Mouse (Mus musculus): ENCODE results near the gene Samhd1.

Samhd1 gene

DNA sequence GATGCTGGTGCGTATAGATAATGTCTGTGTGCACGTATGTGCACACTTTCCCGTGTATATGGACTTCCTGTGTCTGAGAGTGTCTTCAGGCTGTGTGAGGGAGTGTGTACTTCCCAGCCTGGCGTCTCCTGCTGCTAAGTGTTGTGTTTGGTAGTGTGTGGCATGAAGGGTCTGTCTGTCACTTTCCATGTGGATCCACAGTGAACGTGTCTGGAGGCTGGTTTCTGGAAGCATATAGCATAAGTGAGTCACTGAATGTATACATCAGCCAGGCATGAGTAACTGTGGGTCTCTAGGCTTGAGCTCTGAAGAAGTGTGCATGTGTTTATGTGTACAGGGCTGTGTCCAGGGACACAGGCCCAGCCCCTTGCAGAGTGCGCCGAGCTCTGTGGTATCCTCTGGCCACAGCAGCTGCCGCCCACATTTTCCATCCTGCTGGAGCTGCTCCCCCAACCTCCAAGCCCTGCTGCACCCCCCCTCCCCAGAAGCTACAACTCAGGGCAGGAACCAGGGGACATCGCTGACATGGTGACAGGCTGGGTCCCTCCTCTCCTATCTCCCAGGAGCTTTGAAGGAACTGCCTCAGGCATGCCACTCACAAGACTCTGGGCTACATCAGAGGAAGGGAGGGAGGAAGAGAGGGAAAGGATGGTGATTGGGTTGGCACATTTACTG, 61.5 kb downstream of the Samhd1 start:
- DNase-seq (ENCODE audit: low read depth, low spot score), result no peak

DNA sequence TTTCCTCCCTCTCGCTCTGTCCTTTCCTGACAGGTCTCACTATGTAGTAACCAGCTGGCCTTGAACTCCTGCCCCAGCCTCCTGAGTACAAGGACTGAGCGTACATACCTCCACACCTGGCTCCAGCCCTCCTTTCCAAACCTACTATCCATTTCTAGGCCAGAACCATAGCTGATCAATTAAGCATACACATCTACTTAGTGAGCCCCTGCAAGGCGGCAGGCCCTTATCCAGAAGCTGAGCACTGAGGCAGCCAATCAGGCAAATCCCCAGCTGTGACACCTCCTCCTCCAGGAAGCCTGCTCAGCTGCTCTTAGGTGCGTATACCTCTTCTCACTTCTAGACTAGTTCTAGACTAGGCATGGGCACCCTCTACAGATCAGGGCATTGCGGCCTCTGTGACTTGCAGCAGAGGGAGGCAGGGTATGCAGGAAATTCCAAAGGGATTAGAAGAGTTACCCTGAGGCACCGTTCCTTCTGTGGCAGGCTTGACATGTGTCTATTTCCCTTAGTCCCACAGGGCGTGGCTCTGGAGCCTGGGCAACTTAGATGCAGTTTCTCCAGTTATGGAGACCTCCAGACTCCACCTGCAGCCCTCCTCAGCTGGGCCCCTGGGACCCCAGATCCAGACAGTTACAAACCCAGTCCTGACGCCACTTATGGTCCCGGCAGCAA, 62.6 kb downstream of the Samhd1 start:
- DNase-seq (ENCODE audit: low read depth, low spot score), result no peak

DNA sequence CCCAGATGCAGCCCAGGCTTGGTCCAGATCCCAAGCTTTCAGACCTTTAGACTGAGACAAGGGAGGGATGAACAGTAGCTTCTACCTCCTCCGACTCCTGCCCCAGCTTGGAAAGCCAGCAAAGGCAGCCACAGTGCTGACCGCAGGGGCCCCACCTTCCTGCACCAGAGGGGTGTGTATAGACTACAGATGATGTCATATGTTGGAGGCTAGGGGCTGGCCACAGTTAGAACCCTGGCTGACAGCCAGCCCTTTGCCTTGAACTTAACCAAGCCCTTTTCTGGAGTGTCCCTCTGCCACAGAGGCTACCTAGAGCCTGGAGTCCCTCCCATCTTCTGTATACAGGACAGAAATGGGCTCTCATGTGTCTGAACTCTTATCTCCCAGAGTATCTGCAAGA, 63.5 kb downstream of the Samhd1 start:
- DNase-seq (ENCODE audit: low read depth, low spot score), result no peak

GRCm38 (mm10) chr2:157070365-157070764, 64.7 kb downstream of the Samhd1 start:
- no peak for DNase-seq (ENCODE audit: low read depth, low spot score)

- no peak for DNase-seq (ENCODE audit: low read depth, low spot score)
These were observed 65.2 kb downstream of the Samhd1 start for GRCm38 (mm10) chr2:157069755-157070315.

DNA sequence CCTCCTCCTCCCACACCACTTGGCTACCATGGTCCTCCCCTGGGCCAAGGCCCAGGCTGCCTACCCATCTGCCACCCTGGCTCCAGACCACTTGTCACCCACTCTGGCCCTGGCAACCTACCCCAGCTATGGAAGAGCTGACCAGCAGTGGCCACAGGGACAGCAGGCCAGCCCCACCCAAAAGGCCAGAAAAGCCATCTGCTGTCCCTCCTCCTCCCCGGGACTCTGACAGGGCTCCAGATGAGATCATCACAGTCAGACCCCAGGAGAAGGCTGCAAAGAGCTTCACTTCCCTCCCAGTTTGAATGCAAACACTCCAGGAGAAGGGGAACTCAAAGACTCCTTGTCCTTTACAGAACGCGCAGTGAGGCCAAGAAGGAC, 65.7 kb downstream of the Samhd1 start:
- no peak for DNase-seq (ENCODE audit: low read depth, low spot score)

- no peak for DNase-seq (ENCODE audit: low read depth, low spot score)
These were observed 66.2 kb downstream of the Samhd1 start for GRCm38 (mm10) chr2:157068701-157069354.

DNA sequence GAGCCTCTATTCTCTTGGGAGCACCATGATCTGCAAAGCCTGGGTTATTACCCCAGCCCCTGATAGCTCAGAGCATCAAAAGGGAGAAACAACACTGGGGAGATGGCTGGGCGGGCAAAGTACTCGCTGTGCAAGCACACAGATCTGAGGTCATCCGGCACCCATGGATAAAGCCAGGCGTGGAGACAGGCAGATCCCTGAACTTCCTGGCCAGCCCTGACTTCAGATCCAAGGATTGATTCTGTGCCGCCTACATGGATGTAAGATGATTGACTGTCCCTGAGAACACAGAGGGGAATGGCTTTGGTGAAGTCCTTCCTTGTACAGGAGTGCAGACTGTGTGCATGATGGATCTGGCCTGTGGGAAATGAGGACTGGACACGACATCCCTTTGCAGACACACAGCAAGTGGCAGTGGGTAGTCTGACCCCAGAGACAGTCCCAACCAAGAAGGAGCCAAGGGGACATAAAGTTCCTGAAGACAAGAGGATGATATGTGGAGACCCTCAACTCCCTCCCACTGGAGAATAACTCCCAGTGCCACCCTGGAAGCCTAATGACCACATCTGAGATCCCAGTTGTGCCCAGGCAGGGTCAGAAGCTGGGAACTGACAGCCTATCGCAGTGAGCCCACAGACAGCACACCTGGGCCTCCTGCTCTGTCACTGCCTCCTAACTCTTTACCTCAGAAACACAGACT, 68.2 kb downstream of the Samhd1 start:
- no peak for DNase-seq (ENCODE audit: low read depth, low spot score)

DNA sequence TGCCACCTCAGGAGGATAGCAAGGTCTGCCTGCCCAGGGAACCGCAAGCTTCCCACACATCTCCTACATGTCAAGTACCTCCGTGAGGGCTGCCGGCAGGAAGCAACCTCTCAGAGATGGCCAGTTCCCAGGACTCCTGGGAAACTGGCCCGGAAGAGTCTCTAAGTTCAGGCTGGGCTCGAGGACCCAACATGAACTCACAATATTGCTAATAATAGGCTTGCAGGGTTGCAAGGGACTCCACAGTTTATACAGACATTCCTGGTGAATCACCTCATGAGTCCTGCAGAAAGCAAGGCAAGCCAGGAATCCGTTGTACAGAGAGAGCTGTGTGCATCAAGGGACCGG, 69.2 kb downstream of the Samhd1 start:
- DNase-seq (ENCODE audit: low read depth, low spot score), result no peak

- no peak for DNase-seq (ENCODE audit: low read depth, low spot score)
These were observed 69.8 kb downstream of the Samhd1 start for GRCm38 (mm10) chr2:157064978-157065878.

DNA sequence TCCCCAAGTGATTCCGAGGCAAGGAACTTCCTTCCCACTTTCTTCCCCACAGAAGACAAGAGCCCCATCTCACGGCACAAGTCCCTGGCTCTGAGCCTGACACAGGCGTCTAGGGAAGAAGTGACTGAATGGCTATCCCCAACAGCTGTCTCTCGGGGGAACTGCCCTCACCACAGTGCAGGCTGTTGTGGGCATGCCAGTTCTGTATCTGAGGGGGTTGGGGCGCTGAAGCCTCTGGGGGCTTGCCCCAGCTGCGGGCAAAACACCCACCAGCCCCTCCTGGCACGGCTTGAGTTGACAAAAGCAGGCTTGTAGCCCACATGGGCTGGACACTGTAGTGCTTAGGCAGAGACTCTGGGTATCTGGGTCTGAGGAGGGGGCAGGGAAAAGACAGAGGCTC, 70.9 kb downstream of the Samhd1 start:
- no peak for DNase-seq (ENCODE audit: low read depth, low spot score)

DNA sequence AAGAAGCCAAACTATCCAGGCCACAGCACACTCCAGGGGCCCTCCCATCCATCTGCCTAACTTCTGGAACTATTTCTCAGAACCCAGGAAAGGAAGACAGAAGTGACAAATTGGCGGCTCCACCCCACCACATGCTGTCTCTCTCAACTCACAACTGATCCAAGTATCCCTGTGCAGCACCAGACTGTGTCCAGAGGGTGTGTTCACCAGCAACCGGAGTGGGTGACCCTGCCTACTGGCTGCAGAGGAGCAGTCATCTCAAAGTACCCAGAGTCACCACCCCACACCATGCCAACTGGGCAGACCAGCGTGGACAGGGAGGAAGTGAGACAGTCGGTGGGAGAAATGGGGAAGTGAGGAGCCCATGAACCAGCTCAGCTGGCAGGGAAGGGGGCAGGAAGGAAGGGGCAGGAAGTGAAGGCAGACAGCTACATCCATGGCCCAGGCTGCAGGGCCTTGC, 71.8 kb downstream of the Samhd1 start:
- no peak for DNase-seq (ENCODE audit: low read depth, low spot score)

GRCm38 (mm10) chr2:157060557-157061305, 74.3 kb downstream of the Samhd1 start:
- no peak for DNase-seq (ENCODE audit: low read depth, low spot score)

- no peak for DNase-seq (ENCODE audit: low read depth, low spot score)
These were observed 75.0 kb downstream of the Samhd1 start for GRCm38 (mm10) chr2:157060037-157060436.

DNA sequence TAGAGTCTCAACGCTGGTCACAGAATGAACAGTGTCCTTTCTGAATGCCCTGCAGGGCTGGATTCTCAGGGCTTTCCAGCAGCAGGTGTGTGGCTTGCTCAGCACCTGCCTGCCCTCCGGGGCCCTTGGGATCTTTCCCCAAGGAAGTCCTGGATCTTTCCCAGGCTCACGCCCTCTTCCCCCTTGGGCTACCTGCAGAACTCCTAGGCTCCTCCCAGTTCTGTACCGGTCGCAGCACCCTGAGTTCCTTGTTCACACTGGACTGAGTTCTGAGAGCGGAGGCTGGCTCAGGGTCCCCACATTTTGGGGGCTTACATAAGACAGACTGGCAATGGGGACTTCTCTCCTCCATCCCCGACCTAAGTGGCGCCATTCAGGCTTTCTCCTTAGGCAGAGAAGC, 75.9 kb downstream of the Samhd1 start:
- no peak for DNase-seq (ENCODE audit: low read depth, low spot score)

DNA sequence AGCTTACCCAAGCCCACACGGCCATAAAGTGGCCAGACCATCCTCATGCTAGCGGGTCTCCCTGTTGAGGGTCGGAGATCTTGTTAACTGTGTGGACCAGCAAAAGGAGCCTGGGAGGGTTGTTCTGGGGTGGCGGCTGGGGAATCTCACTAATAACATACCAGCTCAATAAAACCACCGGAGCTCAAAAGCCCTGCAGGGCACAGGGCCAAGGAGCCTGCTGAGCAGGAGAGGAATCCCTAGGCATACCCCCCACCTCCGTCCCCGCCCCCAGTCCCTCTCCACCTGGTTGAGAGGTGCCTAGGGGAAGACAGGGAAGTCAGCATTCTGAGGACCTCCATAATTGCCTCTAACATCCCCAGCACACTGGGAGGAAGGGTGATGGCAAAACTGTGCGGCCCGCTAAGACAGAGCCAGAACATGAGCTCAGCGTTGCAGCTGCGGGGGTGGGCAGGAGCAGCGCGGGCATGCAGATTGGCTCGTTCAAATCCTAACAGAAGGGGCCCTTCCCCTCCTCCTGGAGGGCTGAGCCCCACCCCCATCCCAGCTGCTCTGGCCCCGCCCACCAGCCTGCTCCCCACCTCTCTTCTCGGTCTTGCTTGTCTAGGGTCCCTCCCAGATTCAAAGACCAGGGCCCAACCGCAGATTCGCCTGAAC, 76.6 kb downstream of the Samhd1 start:
- peak; percentile 83 for DNase-seq (ENCODE audit: low read depth, low spot score)

DNA sequence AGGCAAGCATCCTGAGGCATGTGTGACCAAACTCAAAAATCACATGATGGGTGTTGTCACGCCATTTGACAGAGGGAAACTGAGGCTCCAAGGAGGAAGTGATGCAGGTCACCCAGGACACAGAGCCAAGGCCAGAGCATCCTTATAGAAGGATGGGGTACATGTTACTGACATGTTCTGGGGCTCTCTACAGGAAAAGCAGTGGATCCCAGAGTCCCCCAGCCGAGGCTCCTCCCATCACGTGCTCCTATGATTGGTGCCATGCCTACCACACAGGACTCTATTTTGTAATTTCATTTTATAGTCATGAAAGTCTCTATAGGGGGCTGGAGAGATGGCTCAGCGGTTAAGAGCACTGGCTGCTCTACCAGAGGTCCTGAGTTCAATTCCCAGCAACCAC, 77.3 kb downstream of the Samhd1 start:
- no peak for DNase-seq (ENCODE audit: low read depth, low spot score)

DNA sequence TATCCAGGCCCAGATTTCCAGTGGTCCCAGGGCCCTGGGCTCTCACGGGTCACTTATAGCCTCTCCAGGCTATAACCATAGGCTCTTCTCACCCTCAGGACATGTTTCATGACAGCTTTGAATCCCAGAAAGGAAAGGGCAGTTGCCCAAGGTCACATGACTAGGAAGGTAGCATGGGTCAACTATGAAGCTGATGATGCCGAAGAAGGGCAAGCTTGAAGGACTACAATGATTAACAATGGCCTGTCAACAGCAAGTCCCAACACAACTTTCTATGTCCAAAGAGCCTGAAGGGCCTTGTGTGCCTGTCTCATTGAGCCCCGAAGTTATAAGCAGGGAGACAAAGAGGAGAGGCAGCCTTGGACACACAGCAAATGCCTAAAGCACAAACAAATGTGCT, 77.9 kb downstream of the Samhd1 start:
- no peak for DNase-seq (ENCODE audit: low read depth, low spot score)

DNA sequence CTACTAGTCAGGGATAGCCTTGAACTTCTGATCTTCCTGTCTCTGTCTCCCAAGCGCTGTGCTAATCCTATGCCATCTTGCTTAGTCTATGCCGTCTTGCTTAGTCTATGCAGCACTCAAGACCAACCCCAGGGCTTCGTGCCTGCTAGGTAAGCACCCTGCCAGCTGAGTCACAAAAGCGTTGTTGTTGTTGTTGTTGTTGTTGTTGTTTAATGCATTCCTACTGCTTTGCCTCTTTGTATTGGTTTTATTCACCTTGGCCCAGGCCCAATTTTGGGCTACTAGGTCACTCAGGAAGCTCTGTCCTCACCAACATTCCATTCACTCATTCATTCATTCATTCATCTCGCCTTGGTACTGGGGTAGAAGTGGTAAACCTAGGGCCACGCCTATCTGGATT, 79.3 kb downstream of the Samhd1 start:
- DNase-seq (ENCODE audit: low read depth, low spot score), result no peak

DNA sequence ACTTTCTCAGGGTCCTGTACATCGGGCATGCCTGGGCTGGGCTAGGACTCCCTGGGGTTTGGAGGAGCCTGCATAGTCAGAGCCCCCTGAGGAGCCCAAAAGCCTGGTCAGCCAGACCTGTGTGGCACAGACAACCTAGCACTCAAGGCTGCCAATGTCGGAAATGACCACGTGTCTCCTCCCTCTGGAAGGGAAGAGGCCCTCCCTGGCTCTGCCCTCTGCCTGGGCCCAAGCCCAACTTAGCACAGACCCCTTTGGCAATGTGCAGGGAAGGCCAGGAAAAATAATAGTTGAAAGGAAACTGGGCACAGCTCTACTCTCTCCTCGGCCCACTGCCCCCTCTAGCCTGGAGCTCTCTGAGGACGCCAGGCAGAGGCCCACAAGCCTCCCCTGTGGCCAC, 80.2 kb downstream of the Samhd1 start:
- no peak for DNase-seq (ENCODE audit: low read depth, low spot score)
